ENCODE assay signal across 8 mouse cellular contexts in genomic region chr12:24709831-24710508, GRCm38 (mm10). TPM values are rescaled to one million over a fixed set of nuclear protein-coding genes. Genes with fewer than 3 reads are reported as not detected.
A peak's percentile ranks its signal among the peaks of the same experiment; 100 is the strongest.
DNase-seq lines count a peak whose midpoint lies in the region; ATAC-seq and TF ChIP-seq lines count a peak whose summit lies in the region.

No protein-coding gene starts in this region.

- TF ChIP-seq EP300 in stomach, postnatal 0 days (optimal IDR thresholded peaks at IDR 0.05): no peak

- peak overlapping the region; percentile 97 for H3K4me3 ChIP-seq in forebrain, embryonic 15.5 days
- peak overlapping the region; percentile 93 for H3K4me3 ChIP-seq in limb, embryonic 14.5 days (replicated peaks; ENCODE audit: low read length)
- peak overlapping the region; percentile 95; the same call in 1 of the 2 replicates for H3K4me3 ChIP-seq in midbrain, embryonic 15.5 days
- H3K4me3 ChIP-seq in stomach, postnatal 0 days (ENCODE audit: low read depth, low read length): no peak overlapping the region

- H3K9me3 ChIP-seq in forebrain, embryonic 15.5 days: no peaks in the 10 kb centered on the region
- H3K9me3 ChIP-seq in limb, embryonic 14.5 days (ENCODE audit: control insufficient read depth, low read length): no peaks in the 10 kb centered on the region
- no peaks in the 10 kb centered on the region for H3K9me3 ChIP-seq in midbrain, embryonic 15.5 days
- no peaks in the 10 kb centered on the region for H3K9me3 ChIP-seq in stomach, postnatal 0 days (ENCODE audit: control insufficient read depth, low read length)

- H3K9ac ChIP-seq in forebrain, embryonic 15.5 days (replicated peaks): peak overlapping the region; percentile 78; the same call in 1 of the 2 replicates
- no peak overlapping the region for H3K9ac ChIP-seq in limb, embryonic 14.5 days (ENCODE audit: low read depth, low read length, severe bottlenecking)
- no peak overlapping the region for H3K9ac ChIP-seq in midbrain, embryonic 15.5 days
- H3K9ac ChIP-seq in stomach, postnatal 0 days (ENCODE audit: low read length): no peak overlapping the region

- H3K27me3 ChIP-seq in forebrain, embryonic 15.5 days: no peaks in the 10 kb centered on the region
- no peaks in the 10 kb centered on the region for H3K27me3 ChIP-seq in limb, embryonic 14.5 days (ENCODE audit: control insufficient read depth, insufficient read depth, low read length)
- peaks cover 8% of the 10 kb centered on the region; the same call in 1 of the 2 replicates for H3K27me3 ChIP-seq in midbrain, embryonic 15.5 days (replicated peaks)
- no peaks in the 10 kb centered on the region for H3K27me3 ChIP-seq in stomach, postnatal 0 days (ENCODE audit: control insufficient read depth, insufficient read depth, low read length)

- TF ChIP-seq POLR2A in limb, embryonic 14.5 days (IDR thresholded peaks at IDR 0.05; ENCODE audit: borderline replicate concordance, extremely low read depth, insufficient read depth, insufficient read length): peak; percentile 27; the same call in 1 of the 2 replicates

- H3K27ac ChIP-seq in forebrain, embryonic 15.5 days (replicated peaks): no peak overlapping the region
- H3K27ac ChIP-seq in limb, embryonic 14.5 days (replicated peaks; ENCODE audit: low read depth, low read length): peak overlapping the region; percentile 66
- H3K27ac ChIP-seq in midbrain, embryonic 15.5 days: no peak overlapping the region
- H3K27ac ChIP-seq in stomach, postnatal 0 days (replicated peaks): no peak overlapping the region

- H3K36me3 ChIP-seq in forebrain, embryonic 15.5 days: 0 out of 2 replicates have a peak, but pooled peaks cover 3% of the 10 kb centered on the region
- peaks cover 45% of the 10 kb centered on the region for H3K36me3 ChIP-seq in limb, embryonic 14.5 days (ENCODE audit: control insufficient read depth, insufficient read depth, low read length)
- no peaks in the 10 kb centered on the region for H3K36me3 ChIP-seq in midbrain, embryonic 15.5 days (replicated peaks)
- H3K36me3 ChIP-seq in stomach, postnatal 0 days (ENCODE audit: control insufficient read depth, insufficient read depth, low read length): peaks cover 3% of the 10 kb centered on the region; the same call in 1 of the 2 replicates

- peak overlapping the region; percentile 85 for H3K4me2 ChIP-seq in forebrain, embryonic 15.5 days (replicated peaks)
- H3K4me2 ChIP-seq in limb, embryonic 14.5 days (replicated peaks; ENCODE audit: low read depth, low read length, severe bottlenecking): peak overlapping the region; percentile 85
- peak overlapping the region; percentile 89; the same call in 1 of the 2 replicates for H3K4me2 ChIP-seq in midbrain, embryonic 15.5 days
- peak overlapping the region; percentile 80 for H3K4me2 ChIP-seq in stomach, postnatal 0 days (replicated peaks; ENCODE audit: low read depth)

- H3K4me1 ChIP-seq in forebrain, embryonic 15.5 days: peaks cover 35% of the 10 kb centered on the region
- peaks cover 29% of the 10 kb centered on the region for H3K4me1 ChIP-seq in limb, embryonic 14.5 days (ENCODE audit: control insufficient read depth, insufficient read depth, low read length)
- peaks cover 28% of the 10 kb centered on the region for H3K4me1 ChIP-seq in midbrain, embryonic 15.5 days
- no peaks in the 10 kb centered on the region for H3K4me1 ChIP-seq in stomach, postnatal 0 days (replicated peaks; ENCODE audit: control insufficient read depth, insufficient read depth)

- peak; percentile 13; the same call in 1 of the 2 replicates for ATAC-seq in forebrain, embryonic 15.5 days (replicated peaks)
- peak; percentile 47 for ATAC-seq in limb, embryonic 14.5 days (ENCODE audit: low FRiP score, low read depth)
- 0 out of 2 replicates have a peak, but pooled peaks have one; percentile 12 for ATAC-seq in midbrain, embryonic 15.5 days (replicated peaks)
- peak; percentile 38 for ATAC-seq in stomach, postnatal 0 days (ENCODE audit: low FRiP score, low TSS enrichment)

- TF ChIP-seq CTCF in stomach, postnatal 0 days (IDR thresholded peaks at IDR 0.05; ENCODE audit: low read depth): peak; percentile 85

- DNase-seq in testis, postnatal 10 days (ENCODE audit: low spot score): peak; percentile 55
- DNase-seq in testis, postnatal 14 days (ENCODE audit: low spot score): no peak
- DNase-seq in c-Kit-positive CD71-positive TER-119-negative erythroid progenitor cells, embryonic 14.5 days (ENCODE audit: low read depth): peak; percentile 89
- peak; percentile 90 for DNase-seq in hindlimb bud, embryonic 11.5 days (ENCODE audit: extremely low spot score, low read depth, low spot score)
- peak; percentile 96 for DNase-seq in limb, embryonic 14.5 days (ENCODE audit: low spot score)
- peak; percentile 60 for DNase-seq in stomach, postnatal 0 days (ENCODE audit: low spot score)

- 22% methylated on average over 5 of the region's 5 CpGs for WGBS in forebrain, embryonic 15.5 days
- 27% methylated on average over 5 of the region's 5 CpGs for WGBS in limb, embryonic 14.5 days
- WGBS in midbrain, embryonic 15.5 days: 33% methylated on average over 5 of the region's 5 CpGs
- WGBS in stomach, postnatal 0 days: 31% methylated on average over 5 of the region's 5 CpGs

RNA-seq across cellular contexts. Expression of gene Rrm2, which starts 1.9 kb away (rescaled TPM):
- polyA plus RNA-seq in forebrain, embryonic 15.5 days (2015; fragmentation: Nextera tagmentation; extraction: Ambion mirVana): 180 and 182 TPM in 2 replicates
- 60.6 and 67.2 TPM in 2 replicates for polyA plus RNA-seq in limb, embryonic 14.5 days (2012; rRNA removed)
- polyA plus RNA-seq in limb, embryonic 14.5 days (2014; fragmentation: Nextera tagmentation; extraction: Ambion mirVana): 128 and 135 TPM in 2 replicates
- polyA plus RNA-seq in midbrain, embryonic 15.5 days (2015; fragmentation: Nextera tagmentation; extraction: Ambion mirVana): 46.2 and 48.6 TPM in 2 replicates
- 38.0 and 41.2 TPM in 2 replicates for polyA plus RNA-seq in stomach, postnatal 0 days (2015; fragmentation: Nextera tagmentation; extraction: Ambion mirVana)

RNA-seq across cellular contexts. Expression of gene Cys1, which starts 28.4 kb away (rescaled TPM):
- 2.1 TPM in 2 replicates for polyA plus RNA-seq in forebrain, embryonic 15.5 days (2015; fragmentation: Nextera tagmentation; extraction: Ambion mirVana)
- 11.3 and 13.6 TPM in 2 replicates for polyA plus RNA-seq in limb, embryonic 14.5 days (2012; rRNA removed)
- polyA plus RNA-seq in limb, embryonic 14.5 days (2014; fragmentation: Nextera tagmentation; extraction: Ambion mirVana): 8.9 and 11.2 TPM in 2 replicates
- 1.8 and 3.3 TPM in 2 replicates for polyA plus RNA-seq in midbrain, embryonic 15.5 days (2015; fragmentation: Nextera tagmentation; extraction: Ambion mirVana)
- 1.4 and 1.9 TPM in 2 replicates for polyA plus RNA-seq in stomach, postnatal 0 days (2015; fragmentation: Nextera tagmentation; extraction: Ambion mirVana)

RNA-seq across cellular contexts. Expression of gene Klf11, which starts 58.9 kb away (rescaled TPM):
- polyA plus RNA-seq in forebrain, embryonic 15.5 days (2015; fragmentation: Nextera tagmentation; extraction: Ambion mirVana): 16.6 and 17.7 TPM in 2 replicates
- 12.1 and 15.6 TPM in 2 replicates for polyA plus RNA-seq in limb, embryonic 14.5 days (2012; rRNA removed)
- 13.3 and 16.4 TPM in 2 replicates for polyA plus RNA-seq in limb, embryonic 14.5 days (2014; fragmentation: Nextera tagmentation; extraction: Ambion mirVana)
- 19.2 and 19.9 TPM in 2 replicates for polyA plus RNA-seq in midbrain, embryonic 15.5 days (2015; fragmentation: Nextera tagmentation; extraction: Ambion mirVana)
- 9.8 and 11.3 TPM in 2 replicates for polyA plus RNA-seq in stomach, postnatal 0 days (2015; fragmentation: Nextera tagmentation; extraction: Ambion mirVana)
